Mouse (Mus musculus) stomach, embryonic 16.5 days (tissue): ENCODE results near the gene Tbx5. TPM values are rescaled to one million over a fixed set of nuclear protein-coding genes. Genes with fewer than 3 reads are reported as not detected.

Experiments used
- ATAC-seq: fragments of 200-750 bp; cut with Nextera tagmentation; 2 replicates; pipeline ENCODE4 v1.8.0; 2017; ENCODE audit warnings: moderate number of reproducible peaks, moderate TSS enrichment; ENCODE audit not compliant: insufficient read depth, low FRiP score
- H3K27ac ChIP-seq: fragments of 300-500 bp; sonication (generic); 2 replicates; pipeline ENCODE4 v1.5.1; 2014; ENCODE audit warnings: low read length
- H3K27me3 ChIP-seq: fragments of 300-500 bp; sonication (generic); 2 replicates; pipeline ENCODE4 v1.6.1; 2014; ENCODE audit warnings: low read length, control low read depth, mixed read lengths; ENCODE audit not compliant: control insufficient read depth, insufficient read depth
- H3K36me3 ChIP-seq: fragments of 300-500 bp; sonication (generic); 2 replicates; pipeline ENCODE4 v1.6.1; 2014; ENCODE audit warnings: low read length; ENCODE audit not compliant: control insufficient read depth, insufficient read depth
- H3K4me1 ChIP-seq: fragments of 300-500 bp; sonication (generic); 2 replicates; pipeline ENCODE4 v1.6.1; 2014; ENCODE audit warnings: low read length, control low read depth, mixed read lengths; ENCODE audit not compliant: control insufficient read depth, insufficient read depth
- H3K4me2 ChIP-seq: fragments of 300-500 bp; sonication (generic); 2 replicates; pipeline ENCODE4 v1.6.1; 2014; ENCODE audit warnings: low read depth, low read length, mixed read lengths
- H3K4me3 ChIP-seq: fragments of 300-500 bp; sonication (generic); replicated peaks from 2 replicates; pipeline ENCODE4 v1.5.1; 2014; ENCODE audit warnings: mild to moderate bottlenecking, low read length
- H3K9ac ChIP-seq: fragments of 300-500 bp; sonication (generic); 2 replicates; pipeline ENCODE4 v1.6.1; 2014; ENCODE audit warnings: low read length
- H3K9me3 ChIP-seq: fragments of 300-500 bp; sonication (generic); replicated peaks from 2 replicates; pipeline ENCODE4 v1.6.1; 2016; ENCODE audit warnings: low read length, control low read depth; ENCODE audit not compliant: control insufficient read depth
- WGBS: fragments of 180-500 bp; shearing (Covaris S2); extraction: QIAGEN DNeasy Blood & Tissue Kit; methylation state at CpG from one replicate; pipeline ENCODE4 v1.1.7; 2014; 5-methylcytosine and 5-hydroxymethylcytosine counted together
- polyA plus RNA-seq: library from polyadenylated mRNA; unstranded; fragments of >200 nt; fragmentation: Nextera tagmentation; extraction: Ambion mirVana; gene quantifications from 2 replicates; pipeline ENCODE4 v1.2.1, GENCODE M21; 2015

Gene Tbx5
- polyA plus RNA-seq, 1 experiment from 2014 or later = 0.43 TPM

GRCm38 (mm10) chr5:119798713-119799418 lies 33.6 kb upstream of the Tbx5 start:
- H3K9me3 ChIP-seq = no peaks in the 10 kb centered on the region
- H3K36me3 ChIP-seq = no peaks in the 10 kb centered on the region
- WGBS = 4% methylated on average over 5 of the region's 5 CpGs
- no peaks in the 10 kb centered on the region for H3K4me1 ChIP-seq
- H3K27ac ChIP-seq = no peak overlapping the region
- no peak overlapping the region for H3K4me2 ChIP-seq
- H3K27me3 ChIP-seq = peaks cover 97% of the 10 kb centered on the region
- no peak overlapping the region for H3K9ac ChIP-seq
- no peak overlapping the region for H3K4me3 ChIP-seq
- ATAC-seq = no peak

- ATAC-seq = no peak
- Histone ChIP-seq H3K27me3 (peaks cover 97% of the 10 kb centered on the region), H3K9ac (no peak overlapping the region), H3K4me3 (no peak overlapping the region), H3K4me2 (no peak overlapping the region), H3K27ac (no peak overlapping the region), H3K4me1 (no peaks in the 10 kb centered on the region), H3K36me3 (no peaks in the 10 kb centered on the region), H3K9me3 (no peaks in the 10 kb centered on the region)
- 6% methylated on average over 9 of the region's 9 CpGs for WGBS
These were observed 32.8 kb upstream of the Tbx5 start for GRCm38 (mm10) chr5:119799419-119800242.

- no peaks in the 10 kb centered on the region for H3K9me3 ChIP-seq
- 7% methylated on average over 11 of the region's 11 CpGs for WGBS
- peaks cover 97% of the 10 kb centered on the region for H3K27me3 ChIP-seq
- no peak overlapping the region for H3K27ac ChIP-seq
- no peaks in the 10 kb centered on the region for H3K36me3 ChIP-seq
- H3K4me1 ChIP-seq = no peaks in the 10 kb centered on the region
- no peak for ATAC-seq
- H3K4me2 ChIP-seq = no peak overlapping the region
- no peak overlapping the region for H3K4me3 ChIP-seq
- no peak overlapping the region for H3K9ac ChIP-seq
These were observed 32.2 kb upstream of the Tbx5 start for GRCm38 (mm10) chr5:119800243-119800665.

GRCm38 (mm10) chr5:119802617-119803410 lies 29.7 kb upstream of the Tbx5 start:
- Histone ChIP-seq H3K4me2 (no peak overlapping the region), H3K36me3 (no peaks in the 10 kb centered on the region), H3K9ac (no peak overlapping the region), H3K4me1 (no peaks in the 10 kb centered on the region), H3K9me3 (no peaks in the 10 kb centered on the region), H3K27me3 (peaks cover 99% of the 10 kb centered on the region), H3K27ac (no peak overlapping the region), H3K4me3 (no peak overlapping the region)
- 2% methylated on average over 27 of the region's 27 CpGs for WGBS
- no peak for ATAC-seq

- Histone ChIP-seq H3K27ac (no peak overlapping the region), H3K36me3 (no peaks in the 10 kb centered on the region), H3K4me3 (no peak overlapping the region), H3K9ac (no peak overlapping the region), H3K27me3 (peaks cover 100% of the 10 kb centered on the region), H3K4me1 (no peaks in the 10 kb centered on the region), H3K9me3 (no peaks in the 10 kb centered on the region; the same call in 1 of the 2 replicates), H3K4me2 (no peak overlapping the region)
- no peak for ATAC-seq
- WGBS = 1% methylated on average over 64 of the region's 64 CpGs
These were observed 28.8 kb upstream of the Tbx5 start for GRCm38 (mm10) chr5:119803411-119804251.

GRCm38 (mm10) chr5:119804301-119805039 lies 28.0 kb upstream of the Tbx5 start:
- 2% methylated on average over 35 of the region's 35 CpGs for WGBS
- no peak for ATAC-seq
- H3K4me3 ChIP-seq = no peak overlapping the region
- H3K27ac ChIP-seq = no peak overlapping the region
- H3K4me2 ChIP-seq = no peak overlapping the region
- no peaks in the 10 kb centered on the region; the same call in 1 of the 2 replicates for H3K9me3 ChIP-seq
- H3K27me3 ChIP-seq = peaks cover 100% of the 10 kb centered on the region
- no peaks in the 10 kb centered on the region for H3K36me3 ChIP-seq
- no peak overlapping the region for H3K9ac ChIP-seq
- H3K4me1 ChIP-seq = no peaks in the 10 kb centered on the region

GRCm38 (mm10) chr5:119805636-119806035 lies 26.8 kb upstream of the Tbx5 start:
- Histone ChIP-seq H3K4me2 (no peak overlapping the region), H3K9ac (no peak overlapping the region), H3K4me3 (no peak overlapping the region), H3K27ac (no peak overlapping the region), H3K27me3 (peaks cover 94% of the 10 kb centered on the region), H3K4me1 (no peaks in the 10 kb centered on the region), H3K36me3 (no peaks in the 10 kb centered on the region), H3K9me3 (no peaks in the 10 kb centered on the region; the same call in 1 of the 2 replicates)
- 2% methylated on average over 5 of the region's 5 CpGs for WGBS
- ATAC-seq = no peak

- H3K4me2 ChIP-seq = no peak overlapping the region
These were observed 26.0 kb upstream of the Tbx5 start for GRCm38 (mm10) chr5:119806467-119806866.

More at GRCm38 (mm10) chr5:119806467-119806866, 26.0 kb upstream of the Tbx5 start:
- H3K4me3 ChIP-seq = no peak overlapping the region
- ATAC-seq = no peak
- no peaks in the 10 kb centered on the region for H3K36me3 ChIP-seq
- peaks cover 89% of the 10 kb centered on the region for H3K27me3 ChIP-seq
- no peaks in the 10 kb centered on the region for H3K4me1 ChIP-seq
- no peak overlapping the region for H3K9ac ChIP-seq
- H3K9me3 ChIP-seq = no peaks in the 10 kb centered on the region; the same call in 1 of the 2 replicates
- no peak overlapping the region for H3K27ac ChIP-seq
